Mouse (Mus musculus): Measurements from ENCODE around the gene Eya3. TPM values are rescaled to one million over a fixed set of nuclear protein-coding genes. Genes with fewer than 3 reads are reported as not detected.
A peak's percentile ranks its signal among the peaks of the same experiment; 100 is the strongest.
"Not testable (repeated sequence)": the region's sequence is repeated elsewhere in the genome, so short reads cannot be mapped to it uniquely, and the experiment has no call there.

Gene Eya3
- 34.2 and 43.6 TPM in 2 replicates for total RNA-seq (2015; ENCODE audit: low replicate concordance)
- 15.0 and 28.9 TPM in 2 replicates for total RNA-seq (2017; ENCODE audit: low replicate concordance)

DNA sequence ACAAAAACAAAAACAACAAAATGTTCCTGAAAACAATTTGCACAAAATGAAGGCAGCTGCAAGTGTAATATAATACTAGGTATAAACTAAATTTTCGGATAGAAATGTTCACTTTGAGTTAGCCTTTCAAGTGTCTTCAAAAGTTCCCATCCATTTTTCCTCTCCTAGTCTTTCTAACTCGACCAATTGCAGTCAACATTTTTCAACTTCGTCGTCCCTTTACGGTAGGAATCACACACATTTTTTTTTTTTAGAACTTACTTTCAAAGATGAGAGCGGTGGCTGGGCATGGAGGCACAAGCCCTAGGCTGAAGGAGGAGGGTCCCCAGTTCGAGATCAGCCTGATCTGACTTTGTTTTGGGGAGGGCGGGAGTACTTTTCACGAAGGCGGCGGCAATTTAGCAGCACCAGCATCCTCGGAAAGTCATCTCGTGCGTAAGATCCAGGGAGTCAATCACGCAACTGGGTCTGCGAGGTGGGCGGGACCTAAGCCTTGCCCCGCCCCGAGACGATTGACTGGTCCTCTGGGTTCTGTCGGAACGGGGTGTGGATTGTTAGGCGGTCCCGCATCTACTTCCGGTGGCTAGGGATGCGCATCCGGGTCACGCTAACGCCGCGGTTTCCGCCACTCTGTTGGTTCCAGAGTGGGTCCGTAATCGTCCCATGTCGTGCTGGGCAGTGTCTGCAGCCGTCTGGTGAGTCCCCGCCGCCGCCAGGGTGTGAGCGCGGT is at the start of gene Eya3:
Gene Eya3, plus strand, starts transcription at position 527 of the 730 bp plus-strand sequence.
- ATAC-seq (replicated peaks; ENCODE audit: low FRiP score, poor library complexity, severe bottlenecking), result peak; percentile 99

DNA sequence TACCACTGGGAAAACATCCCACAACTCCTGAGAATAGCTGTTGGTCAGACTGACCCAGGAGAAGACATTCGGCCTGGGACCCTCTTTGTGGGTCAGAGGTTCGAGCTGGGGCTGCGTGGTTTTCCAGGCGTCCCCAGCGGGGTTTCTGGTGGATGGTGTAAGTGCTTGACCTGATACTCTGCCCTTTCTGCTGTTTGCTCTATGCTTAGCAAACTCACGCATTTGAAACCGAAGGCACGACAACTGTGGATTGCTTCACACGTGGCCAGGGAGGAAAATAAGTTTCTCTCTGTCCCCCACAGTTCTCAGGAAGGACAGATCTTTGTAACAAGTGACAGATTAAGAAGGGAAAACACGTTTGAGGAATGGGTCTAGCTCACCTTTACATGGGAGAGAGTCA is 48.1 kb upstream of the Eya3 start:
- ATAC-seq (replicated peaks; ENCODE audit: low FRiP score, poor library complexity, severe bottlenecking), result no peak

DNA sequence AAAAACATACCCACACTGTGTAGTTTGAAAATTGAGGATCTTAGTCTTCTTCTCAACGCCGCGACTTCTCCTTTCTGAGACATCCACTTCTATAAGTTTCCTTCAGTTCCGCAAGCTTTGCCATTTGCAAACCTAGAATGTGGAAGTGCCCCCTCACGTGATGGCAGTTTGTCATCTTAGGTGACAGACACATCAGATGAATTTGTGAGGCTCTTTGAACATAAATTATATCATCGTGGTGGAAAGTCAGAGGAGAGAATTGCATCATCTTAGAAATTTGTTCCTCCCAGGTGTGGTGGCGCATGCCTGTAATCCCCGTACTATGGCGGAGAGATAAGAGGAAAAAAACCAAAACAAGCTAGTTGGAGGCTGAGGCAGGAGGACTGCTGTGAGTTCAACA is 45.8 kb upstream of the Eya3 start:
- ATAC-seq (replicated peaks; ENCODE audit: low FRiP score, poor library complexity, severe bottlenecking), result no peak

DNA sequence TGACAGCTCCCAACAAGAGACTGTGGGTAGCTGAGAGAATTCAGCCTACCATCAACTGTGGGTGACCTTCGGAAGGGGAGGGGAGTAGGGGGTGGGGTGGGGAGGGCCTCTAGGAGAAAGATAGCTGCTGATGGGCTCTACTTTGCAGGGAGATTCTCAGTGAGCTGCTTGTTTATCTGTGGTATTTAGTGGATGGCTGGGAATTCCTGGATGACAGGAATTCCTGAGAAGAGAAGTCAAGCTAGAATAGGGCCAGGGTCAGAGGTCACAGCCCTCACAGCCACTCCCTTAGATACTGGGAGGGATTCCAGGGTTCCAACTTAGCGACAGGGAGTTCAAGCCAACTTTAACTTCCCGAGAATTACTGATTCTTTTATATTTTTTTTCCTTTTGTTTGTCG is 44.6 kb upstream of the Eya3 start:
- no peak for ATAC-seq (replicated peaks; ENCODE audit: low FRiP score, poor library complexity, severe bottlenecking)

DNA sequence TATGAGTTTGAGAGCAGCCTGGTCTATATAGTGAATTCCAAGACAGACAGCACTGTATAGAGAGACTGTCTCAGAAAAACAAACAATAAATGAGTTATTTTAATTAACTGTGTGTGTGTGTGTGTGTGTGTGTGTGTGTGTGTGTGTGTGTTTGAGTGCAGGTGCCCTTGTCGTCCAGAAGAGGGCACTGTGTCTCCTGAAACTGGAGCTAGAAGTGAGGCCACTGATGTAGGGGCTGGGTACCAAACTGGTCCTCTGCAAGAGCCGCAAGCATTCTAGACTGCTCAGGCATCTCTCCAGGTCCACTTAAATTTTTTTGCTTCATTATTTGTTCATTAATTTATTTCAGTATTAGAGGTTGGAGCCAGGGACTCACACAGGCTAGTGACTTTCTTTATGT is 39.9 kb upstream of the Eya3 start:
- no peak for ATAC-seq (replicated peaks; ENCODE audit: low FRiP score, poor library complexity, severe bottlenecking)

DNA sequence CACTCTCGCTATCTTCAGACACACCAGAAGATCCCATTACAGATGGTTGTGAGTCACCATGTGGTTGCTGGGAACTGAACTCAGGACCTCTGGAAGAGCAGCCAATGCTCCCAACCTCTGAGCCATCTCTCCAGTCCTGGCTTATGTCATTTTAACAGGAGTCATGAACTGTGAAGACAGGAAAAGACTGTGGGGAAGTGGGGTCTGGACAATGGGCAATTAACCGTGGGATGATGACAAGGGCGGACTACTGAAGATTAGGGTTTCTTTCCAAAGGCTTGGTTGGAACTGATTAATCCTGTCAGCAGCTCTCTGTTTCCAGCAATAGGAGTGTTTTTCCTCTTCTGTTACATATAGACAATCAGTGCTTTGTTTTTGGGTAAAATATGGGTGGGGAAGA is 39.0 kb upstream of the Eya3 start:
- no peak for ATAC-seq (replicated peaks; ENCODE audit: low FRiP score, poor library complexity, severe bottlenecking)

DNA sequence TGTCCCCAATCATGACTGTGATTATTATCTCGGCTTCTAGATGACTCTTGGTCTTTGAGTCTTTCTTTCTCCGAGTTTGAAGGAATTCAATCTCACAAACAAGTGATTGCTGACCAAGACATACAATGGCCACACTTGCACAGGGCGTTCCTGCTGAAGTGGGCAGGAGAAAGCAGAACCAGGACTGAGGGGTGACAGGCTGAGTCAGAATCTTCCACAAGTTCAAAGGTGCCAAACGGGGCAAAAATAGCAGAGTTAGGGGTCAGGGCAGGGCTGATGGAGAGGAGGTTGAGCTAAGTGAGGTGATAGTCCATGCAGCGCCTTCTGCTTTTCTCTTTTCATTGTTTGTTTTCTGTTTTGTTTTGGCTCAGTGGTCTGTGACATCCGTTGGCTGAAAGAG is 38.3 kb upstream of the Eya3 start:
- ATAC-seq (replicated peaks; ENCODE audit: low FRiP score, poor library complexity, severe bottlenecking), result no peak

DNA sequence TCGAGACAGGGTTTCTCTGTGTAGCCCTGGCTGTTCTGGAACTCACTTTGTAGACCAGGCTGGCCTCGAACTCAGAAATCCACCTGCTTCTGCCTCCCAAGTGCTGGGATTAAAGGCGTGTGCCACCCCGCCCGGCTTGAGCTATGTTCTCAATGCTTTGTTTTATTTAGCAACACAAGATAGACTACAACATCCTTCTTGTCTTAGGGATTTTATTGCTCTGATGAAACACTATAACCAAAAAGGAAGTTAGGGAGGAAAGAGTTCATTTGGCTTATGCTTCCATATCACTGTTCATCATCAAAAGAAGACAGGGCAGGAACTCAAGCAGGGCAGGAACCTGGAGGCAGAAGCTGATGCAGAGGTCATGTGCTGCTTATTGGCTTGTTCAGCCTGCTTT is 37.5 kb upstream of the Eya3 start:
- not testable (repeated sequence) for ATAC-seq (replicated peaks; ENCODE audit: low FRiP score, poor library complexity, severe bottlenecking)

DNA sequence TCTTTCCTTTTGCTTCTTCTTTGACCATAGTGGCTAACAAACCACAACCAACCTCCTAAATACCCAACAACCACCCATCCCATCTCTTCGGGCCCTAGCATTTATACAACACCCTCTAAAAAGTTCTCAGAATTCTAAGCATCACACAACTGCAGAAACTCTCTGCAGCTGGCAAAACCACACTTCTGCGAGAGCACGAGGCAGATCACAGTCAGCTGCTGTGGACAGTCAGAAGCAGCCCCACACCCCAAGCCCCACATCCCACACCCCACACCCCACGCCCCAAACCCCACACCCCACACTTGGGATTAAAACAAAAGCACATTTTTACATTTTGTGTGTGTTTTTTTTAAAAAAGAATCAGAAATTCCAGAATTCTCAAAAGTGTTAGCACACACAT is 35.3 kb upstream of the Eya3 start:
- no peak for ATAC-seq (replicated peaks; ENCODE audit: low FRiP score, poor library complexity, severe bottlenecking)

DNA sequence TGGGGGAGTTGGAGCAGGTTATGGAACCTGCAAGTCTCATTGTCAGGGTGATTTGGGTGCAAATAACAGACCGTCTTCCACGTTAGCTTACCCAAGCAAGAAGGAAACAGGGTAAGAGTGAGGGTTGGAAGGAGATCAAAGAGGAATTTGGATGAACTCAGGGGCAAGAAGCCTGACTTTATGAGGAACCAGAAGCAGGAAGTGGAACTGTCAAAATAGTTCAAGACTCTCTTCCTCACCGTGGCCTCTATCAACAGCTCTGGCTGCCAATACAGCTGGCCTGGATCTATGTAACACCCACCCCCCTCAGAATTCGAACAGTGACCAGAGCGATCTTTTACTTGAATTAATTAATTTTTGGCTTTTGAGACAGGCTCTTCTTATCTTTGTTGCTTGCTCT is 33.0 kb upstream of the Eya3 start:
- ATAC-seq (replicated peaks; ENCODE audit: low FRiP score, poor library complexity, severe bottlenecking), result no peak

DNA sequence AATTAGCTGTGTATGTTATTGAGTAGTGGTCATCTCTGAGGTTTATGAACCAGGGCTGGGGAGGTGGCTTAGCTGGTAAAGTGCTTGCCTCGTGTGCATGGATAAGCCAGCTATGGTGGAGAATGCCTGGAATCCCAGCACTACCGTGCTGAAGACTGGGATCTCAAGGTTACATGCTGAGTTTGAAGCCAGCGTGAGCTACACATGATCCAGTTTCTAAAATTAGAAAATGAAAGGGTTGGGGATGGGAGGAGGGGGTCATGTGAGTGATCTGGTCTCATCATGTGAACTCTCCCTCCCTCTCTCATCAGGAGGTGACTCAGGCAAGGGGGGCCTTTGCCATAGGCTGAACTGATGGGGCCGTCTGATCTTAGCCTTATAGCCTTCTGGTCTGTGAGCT is 30.6 kb upstream of the Eya3 start:
- ATAC-seq (replicated peaks; ENCODE audit: low FRiP score, poor library complexity, severe bottlenecking), result no peak

DNA sequence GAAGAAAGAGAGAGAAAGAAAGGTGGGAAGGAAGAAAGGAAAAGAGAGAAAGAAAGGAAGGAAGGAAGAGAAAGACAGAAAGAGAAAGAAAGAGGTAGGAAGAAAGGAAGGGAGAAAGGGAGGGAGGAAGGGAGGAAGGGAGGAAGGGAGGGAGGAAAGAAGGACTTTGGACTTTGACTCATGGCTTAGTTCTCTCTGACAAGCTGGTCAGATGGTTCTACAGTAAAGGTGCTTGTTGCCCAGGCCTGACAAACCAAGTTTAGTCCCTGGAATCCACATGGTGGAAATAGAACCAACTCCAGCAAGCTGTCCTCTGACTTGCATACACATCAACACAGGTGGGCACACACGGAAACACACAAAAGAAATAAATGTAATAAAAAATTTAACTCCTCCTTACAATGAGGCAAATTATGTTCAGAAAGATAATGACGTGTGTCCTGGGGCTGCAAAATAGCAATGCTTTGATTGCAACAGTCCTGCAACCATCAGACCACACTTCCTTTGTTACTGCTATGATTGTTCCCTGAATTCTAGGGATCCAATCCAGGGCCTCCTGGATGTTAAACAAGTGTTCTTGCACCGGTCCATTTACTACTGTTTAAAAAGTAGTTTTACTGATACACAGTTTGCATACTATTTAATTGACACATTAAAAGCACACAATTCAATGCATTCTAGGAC is 28.3 kb upstream of the Eya3 start:
- ATAC-seq (replicated peaks; ENCODE audit: low FRiP score, poor library complexity, severe bottlenecking), result no peak

DNA sequence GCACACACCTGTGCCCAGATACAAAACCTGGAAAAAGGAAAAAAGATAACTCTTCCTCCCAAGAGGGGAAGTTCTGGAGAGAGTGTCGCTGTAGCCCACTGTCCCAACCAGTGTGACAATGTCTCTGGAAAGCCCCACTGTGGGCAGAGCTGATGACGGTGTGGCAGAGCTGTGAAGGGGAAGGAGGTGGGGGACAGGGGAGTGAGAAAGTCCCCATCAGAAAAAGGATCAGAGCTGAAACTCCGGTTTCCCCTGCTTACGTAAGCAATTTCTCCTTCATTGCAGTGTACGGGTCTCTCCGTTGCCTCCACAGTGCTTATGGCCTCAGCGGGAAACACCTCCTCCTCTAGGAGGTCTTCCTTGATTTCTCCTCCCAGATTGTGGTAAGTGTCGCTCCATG is 27.5 kb upstream of the Eya3 start:
- ATAC-seq (replicated peaks; ENCODE audit: low FRiP score, poor library complexity, severe bottlenecking), result no peak

DNA sequence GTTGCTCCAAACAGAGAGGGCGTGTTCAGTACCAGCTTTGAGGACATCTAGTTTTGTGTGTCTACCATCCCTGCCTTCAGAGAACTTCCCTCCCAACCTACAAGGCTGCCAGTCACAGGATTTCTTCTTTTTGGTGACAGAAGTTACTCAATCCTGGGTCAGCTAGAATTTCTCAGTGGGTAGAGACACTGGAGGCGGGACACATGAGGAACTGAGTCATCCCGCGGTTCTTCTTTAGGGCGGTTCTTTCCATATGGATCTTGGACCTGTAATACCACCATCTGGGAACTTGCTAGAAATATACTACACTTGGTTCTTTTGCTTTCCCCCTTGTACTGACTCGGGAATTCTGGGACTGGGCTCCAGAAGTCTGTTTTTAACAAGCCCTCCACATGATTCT is 20.9 kb upstream of the Eya3 start:
- no peak for ATAC-seq (replicated peaks; ENCODE audit: low FRiP score, poor library complexity, severe bottlenecking)

DNA sequence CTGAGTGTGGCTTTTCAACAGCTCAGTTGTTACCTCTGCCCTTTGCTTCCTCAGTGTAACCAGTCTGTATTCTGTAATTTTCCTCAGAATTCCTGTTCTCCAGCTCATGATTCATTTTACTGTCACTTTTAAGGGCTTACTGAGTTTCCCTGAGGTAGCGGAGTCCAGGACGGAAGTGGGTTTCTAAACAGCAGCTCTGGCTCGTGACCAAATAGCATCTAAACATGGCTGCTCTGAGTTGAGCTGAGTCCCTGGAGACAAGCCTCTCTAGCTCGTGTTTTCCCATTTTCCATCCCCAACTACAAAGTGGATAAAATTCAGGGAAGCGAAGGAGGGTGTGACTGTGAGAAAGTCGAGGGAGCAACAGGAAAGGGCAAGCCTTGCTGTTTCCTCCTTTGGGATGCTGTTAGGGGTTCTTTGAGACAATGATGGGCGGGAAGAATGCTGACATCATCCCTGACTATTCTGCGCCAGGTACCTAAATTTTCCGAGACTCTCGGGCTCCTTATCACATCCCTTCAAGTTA is 19.9 kb upstream of the Eya3 start:
- ATAC-seq (replicated peaks; ENCODE audit: low FRiP score, poor library complexity, severe bottlenecking), result no peak

DNA sequence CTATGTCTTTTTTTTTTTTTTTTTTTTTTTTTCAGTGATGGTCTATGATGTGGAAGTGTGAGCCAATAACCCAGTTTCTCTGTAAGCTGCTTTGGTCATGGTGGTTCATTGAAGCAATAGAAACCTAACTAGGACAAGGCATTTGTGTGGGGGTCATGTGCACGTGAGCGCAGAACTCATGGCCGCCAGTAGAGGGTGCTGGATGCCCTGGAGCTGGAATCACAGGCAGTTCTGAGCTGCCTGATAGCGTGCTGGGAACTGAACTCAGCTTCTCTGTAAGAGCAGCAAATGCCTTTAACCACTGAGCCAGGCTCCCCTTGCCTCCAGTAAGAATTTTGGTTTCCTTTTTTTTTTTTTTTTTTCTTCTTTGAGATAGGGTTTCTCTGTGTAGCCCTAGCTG is 18.7 kb upstream of the Eya3 start:
- ATAC-seq (replicated peaks; ENCODE audit: low FRiP score, poor library complexity, severe bottlenecking), result no peak

DNA sequence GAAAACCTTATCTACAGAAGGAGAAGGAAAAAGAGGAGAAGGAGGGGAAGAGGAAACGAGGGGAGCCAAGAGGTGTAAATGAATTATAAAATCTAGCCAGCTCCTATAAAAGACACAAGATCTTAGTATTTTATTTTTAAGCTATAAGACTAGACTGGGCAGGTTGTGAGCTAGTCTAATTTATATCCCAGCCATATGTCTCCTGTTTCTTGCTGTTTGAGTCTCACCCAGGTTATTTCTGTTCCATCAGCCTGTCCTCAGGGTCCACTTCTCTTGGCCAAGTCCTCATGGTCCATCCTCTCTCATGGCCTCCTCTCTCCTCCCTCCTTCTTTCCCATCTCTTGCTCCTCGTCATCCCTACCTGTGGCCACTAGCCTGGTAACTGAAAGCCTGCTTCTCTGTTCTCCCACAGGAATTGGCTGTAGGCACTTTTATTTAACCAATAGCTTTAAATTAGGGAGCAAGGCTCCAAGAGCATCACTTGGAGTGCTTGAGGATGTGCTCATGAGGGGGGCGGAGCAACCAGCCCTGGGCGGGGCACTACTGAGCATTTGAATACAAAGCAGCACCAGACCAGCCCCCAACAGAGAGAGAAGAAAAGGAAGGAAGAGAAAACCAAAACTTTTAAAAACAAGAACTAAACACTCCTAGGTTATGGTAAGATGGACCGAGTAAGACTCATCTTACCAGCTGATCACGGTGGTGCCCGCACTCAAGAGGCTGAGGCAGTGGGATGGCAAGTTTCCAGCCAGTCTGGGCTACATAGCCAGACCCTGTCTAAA is 17.3 kb upstream of the Eya3 start:
- no peak for ATAC-seq (replicated peaks; ENCODE audit: low FRiP score, poor library complexity, severe bottlenecking)

DNA sequence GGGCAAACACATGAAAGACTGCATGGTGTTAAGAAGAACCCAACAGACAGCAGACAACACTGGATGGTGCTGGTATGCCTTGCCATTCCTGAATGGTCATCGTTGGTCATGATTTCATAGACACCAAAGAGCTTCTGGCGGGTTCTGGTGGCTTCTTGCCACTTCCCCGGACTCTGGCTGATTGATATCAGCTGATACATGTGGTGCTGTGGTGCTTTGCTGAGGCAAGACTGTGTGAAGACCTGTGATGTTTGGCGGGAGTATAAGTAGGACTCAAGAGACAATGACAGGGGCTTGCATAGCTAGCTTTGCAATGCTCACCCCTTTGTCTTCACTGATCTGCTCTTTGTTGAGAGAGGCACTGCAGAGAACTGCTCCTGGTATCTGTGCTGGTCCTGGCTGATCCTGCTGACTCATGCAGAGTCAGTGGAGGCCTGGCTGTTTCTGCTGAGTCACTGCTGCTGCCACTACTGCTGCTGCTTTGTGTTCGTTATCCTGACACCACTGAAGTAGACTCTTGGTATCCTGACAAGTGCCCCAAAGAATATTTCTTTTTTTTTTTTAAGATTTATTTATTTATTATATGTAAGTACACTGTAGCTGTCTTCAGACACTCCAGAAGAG is 14.6 kb upstream of the Eya3 start:
- peak; percentile 92 for ATAC-seq (replicated peaks; ENCODE audit: low FRiP score, poor library complexity, severe bottlenecking)

DNA sequence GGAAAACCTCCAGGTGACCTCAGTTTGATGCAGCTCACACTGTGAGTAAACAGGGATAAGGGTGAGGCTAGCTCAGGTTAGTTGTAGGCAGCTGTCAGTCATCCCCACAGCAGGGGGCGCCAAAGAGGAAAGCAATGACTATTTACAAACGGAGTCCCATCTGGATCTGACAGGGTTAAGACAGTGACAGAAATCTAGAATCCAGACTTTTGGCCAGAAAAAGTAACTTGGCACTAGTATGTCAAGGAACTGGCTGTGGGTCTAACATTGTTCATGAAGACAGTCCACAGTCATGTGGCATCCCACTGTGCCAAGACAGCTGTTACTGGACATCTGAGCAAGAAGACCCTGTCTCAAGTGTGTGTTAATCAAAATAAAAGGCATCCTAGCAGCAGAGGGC is 10.0 kb upstream of the Eya3 start:
- ATAC-seq (replicated peaks; ENCODE audit: low FRiP score, poor library complexity, severe bottlenecking), result peak; percentile 60

DNA sequence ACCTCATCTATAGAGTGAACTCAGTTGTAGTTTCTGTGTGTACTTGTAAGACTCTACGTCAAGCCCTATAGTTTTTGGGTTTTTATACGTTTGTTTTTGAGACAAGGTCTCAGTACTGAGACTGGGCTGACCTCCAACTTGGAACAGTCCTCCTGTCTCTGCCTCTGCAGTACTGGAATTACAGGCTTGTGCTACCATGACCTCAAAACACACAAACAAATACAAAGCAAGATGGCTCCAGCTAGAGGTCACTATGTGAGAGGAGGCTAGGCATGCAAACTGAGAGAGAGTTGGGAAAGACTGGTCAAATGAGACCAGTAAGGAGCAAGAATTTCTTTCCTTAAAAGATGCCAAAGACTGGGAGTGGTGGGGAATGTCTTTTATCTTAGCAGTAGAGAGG is 2.8 kb upstream of the Eya3 start:
- ATAC-seq (replicated peaks; ENCODE audit: low FRiP score, poor library complexity, severe bottlenecking), result no peak

All from erythroid progenitor cell, adult 5-6 weeks (primary cell).